Mouse (Mus musculus) cerebellum, adult 11 months (tissue): Measurements from ENCODE around the gene Hoxb1.

Source experiments
- DNase-seq: peaks from one replicate; pipeline ENCODE4 v3.0.0; 2022

Hoxb1 gene

DNA sequence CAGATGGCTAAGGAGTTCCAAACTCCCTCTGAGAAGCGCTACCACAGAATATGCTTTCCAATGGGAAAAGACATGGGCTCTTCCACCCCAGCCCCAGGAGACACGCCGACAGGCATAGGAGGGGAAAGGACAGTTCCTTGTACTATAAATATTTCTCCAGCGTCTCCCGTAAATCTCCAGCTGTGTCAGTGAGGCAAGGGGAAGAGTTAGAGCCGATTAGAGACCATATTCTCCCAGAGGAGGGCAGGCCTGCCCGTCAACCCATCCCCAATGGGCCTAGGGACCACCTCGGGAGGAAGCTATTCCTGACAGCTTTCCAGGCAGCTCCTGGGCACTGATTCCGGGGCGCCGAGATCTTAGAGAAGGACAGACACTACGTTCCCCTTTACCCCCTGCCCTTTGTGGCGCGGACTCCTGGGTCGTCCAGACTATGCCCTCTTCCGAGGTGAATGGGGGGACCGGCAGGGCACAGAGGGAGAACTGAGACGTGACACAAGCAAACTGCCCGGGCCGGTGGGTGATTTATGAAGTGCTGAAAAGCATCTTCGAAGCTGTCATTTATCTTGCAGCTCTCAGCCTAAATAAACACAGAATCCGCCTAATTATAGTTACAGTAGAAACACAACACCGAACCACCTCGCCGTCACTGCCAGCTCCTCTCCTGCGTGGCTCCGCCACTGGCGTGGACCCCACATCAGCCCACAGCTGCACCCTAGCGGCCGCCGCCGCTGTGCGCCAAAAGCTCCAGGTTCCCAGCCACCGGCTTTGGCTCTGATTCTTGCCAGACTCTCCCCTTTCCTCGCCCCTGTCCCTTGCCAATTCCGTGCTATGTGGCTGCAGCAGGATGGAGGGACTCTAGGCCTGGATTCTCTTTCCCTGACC is 41.9 kb downstream of the Hoxb1 start:
- no peak for DNase-seq

DNA sequence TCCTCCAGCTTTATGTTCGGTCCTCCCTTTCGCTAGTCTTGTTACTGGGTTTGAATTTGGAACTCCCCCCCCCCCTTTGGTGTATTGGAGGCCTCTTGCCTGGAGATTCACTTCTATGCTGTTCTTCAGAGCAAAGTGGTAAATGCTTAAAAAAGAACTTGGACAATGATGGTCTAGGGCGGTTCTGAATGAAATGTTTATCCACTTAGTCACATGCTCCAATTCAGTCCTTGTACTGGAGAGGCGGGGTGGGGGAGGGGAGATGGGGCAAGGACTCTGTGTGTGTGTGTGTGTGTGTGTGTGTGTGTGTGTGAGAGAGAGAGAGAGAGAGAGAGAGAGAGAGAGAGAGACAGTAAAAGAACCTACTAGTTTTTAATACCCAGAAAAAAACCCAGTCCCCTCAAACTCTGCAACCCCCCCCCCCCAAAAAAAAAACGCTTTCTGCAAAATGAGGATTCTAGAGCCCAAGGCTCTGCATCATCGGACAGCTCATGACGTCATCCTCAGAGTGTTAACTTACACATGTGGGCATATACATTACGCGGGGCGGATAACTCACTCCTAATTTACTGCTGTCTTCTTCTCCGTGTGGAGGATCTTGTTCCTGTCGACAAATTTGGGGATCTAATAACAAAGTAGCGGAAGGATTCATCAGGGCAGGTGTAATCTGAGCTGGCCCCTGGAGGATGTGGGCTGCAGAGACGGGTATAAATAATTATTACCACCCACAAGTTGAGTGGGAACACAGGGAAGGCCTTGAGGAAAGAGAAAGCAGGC is 42.9 kb downstream of the Hoxb1 start:
- DNase-seq: no peak

DNA sequence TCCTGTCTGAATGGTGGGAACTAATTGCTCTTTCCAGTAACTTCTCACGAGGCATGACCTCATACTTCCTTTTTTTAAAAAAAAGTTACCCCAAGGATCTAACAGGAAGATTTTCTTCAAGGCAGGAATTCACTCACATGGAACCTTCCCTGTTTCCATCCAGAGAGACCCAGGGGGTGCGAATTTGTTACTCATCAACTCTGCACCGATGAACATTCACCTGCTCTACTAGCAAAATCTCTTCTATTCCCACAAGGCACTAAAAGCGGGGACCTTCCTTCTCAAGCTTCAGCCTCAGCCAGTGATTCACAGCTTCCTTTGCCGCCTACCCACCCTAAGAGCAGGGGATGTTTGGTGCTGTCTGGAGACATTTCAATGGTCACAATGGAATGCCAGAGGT is 45.5 kb downstream of the Hoxb1 start:
- no peak for DNase-seq

DNA sequence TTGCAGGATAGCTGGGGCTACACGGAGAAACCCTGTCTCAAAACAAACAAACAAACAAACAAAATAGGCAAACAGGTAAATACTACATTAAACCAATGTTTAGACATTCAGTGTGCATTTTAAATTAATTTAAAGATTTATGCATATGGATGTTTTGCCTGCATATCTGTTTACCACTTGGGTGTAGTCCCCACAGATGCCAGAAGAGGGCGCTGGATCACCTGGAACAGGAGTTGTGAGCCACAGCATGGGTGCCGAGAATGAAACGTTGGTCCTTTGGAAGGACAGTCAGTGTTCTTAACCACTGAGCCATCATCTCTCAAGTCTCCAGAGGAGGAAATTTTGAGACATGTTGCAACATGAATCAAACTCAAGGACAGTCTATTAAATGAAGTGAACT is 46.4 kb downstream of the Hoxb1 start:
- no peak for DNase-seq

DNA sequence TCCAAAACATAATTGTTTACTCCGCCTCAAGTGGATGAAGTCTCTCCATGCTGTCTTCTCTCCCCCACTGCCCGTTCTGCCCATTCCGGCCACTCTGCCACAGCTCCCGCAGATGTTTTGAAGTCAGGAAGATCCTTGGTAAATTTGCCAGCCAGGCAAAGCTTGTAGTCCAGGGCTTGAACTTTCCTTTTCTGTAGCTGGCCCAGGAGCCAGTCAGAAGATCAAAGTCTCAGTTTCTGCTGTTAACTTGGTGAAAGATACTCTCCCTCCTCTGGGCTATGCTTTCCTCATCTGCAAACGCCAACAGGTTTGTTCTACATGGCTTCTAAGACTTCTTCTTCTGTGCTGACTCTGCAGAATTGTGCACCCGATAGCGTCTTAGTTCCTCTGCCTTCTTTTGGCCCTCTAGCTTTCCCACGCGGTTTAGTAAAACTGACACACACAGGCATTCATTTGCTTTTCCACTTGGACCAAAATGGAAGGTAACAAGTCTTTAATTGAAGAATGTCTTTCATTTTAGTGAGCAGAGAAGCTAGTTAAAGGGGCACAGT is 47.5 kb downstream of the Hoxb1 start:
- no peak for DNase-seq

DNA sequence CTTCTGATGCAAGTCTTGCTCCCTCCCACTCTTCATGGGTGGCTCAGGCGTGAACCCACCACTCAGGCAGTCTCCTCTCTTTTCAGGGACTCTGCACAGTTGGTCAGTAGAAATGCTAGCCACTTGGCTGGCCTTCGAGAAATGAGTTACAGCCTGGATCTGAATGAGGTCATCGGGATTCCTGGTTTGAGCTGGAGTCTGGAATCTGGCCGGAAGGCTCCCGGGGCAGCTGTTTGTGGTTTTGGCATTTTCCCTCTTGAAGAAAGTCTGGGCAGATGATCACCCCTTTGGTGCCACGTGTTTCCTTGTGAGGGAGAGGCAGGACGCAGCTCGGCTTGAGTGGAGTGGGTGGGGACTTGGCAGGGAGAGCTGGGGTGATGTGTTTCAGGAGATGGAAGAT is 48.0 kb downstream of the Hoxb1 start:
- no peak for DNase-seq

DNA sequence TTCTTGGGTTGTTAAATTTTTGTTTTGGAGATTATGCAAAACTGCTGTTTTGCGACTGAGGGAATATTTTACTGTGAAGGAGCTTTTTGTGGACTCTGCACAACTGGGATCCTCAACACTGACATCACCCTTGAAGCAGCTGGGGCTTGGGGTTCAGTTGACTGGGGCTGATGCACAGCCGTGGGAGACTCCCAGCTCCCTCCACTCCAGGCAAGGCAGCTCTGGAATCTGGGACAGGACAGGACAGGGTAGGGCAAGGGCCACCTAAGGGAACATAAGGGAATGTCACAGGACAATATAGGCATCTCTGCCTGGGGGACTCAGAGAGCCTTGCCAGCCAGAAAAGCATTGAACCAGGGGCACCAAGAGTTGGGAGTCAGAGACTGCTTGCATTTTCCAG is 48.5 kb downstream of the Hoxb1 start:
- no peak for DNase-seq
